Mouse (Mus musculus): Measurements from ENCODE around the gene Cenpv. TPM values are rescaled to one million over a fixed set of nuclear protein-coding genes. Genes with fewer than 3 reads are reported as not detected.

Gene Cenpv
- 18.4 and 19.0 TPM in 2 replicates for polyA plus RNA-seq (2012; rRNA removed)

GRCm38 (mm10) chr11:62539089-62539890, at the start of gene Cenpv:
TSS of gene Cenpv (minus strand) at chr11:62539261.

GRCm38 (mm10) chr11:62573959-62574702, 35.1 kb upstream of the Cenpv start, which contains the start of gene Trpv2:
TSS of gene Trpv2 (plus strand) at chr11:62574486.

DNA sequence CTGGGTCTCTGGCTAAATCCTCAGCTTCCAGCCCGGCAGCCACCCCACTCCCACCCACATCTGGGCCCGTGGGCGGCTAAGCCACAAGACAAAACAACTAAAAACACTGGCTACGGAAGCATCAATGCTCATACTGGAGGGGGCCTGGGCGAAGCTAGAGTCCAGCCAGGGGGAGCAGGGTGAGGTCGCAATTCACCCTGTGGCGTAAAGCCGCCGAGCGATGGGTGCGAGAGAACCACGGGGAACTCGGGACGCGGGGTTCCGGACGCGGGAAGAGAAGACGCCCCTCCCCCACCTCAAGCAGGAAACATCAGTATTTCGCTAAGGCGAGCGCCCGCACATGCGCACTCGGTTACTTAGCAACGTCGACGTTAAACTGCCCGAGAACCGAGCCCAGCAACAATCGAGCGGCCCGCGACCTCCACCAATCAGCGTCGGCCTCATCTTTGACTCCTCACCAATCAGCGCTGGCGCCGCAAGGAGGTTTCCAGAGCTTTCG, 11.7 kb upstream of the Cenpv start, which contains the start of gene Ubb:
Ubb (plus strand) TSS at position 445 of the 499 bp plus-strand sequence.

Other genes with a start within 250 kb of the Cenpv start
- 2.4 and 2.6 TPM in 2 replicates for gene Pigl, start 80.8 kb downstream of the Cenpv start, polyA plus RNA-seq (2012; rRNA removed)
- gene Ncor1, start 80.7 kb downstream of the Cenpv start, polyA plus RNA-seq (2012; rRNA removed), result 31.6 and 34.4 TPM in 2 replicates
- 1,063 and 1,080 TPM in 2 replicates for gene Ubb, start 11.9 kb upstream of the Cenpv start, polyA plus RNA-seq (2012; rRNA removed)
- gene Trpv2, start 35.2 kb upstream of the Cenpv start, polyA plus RNA-seq (2012; rRNA removed), result 4.1 and 4.3 TPM in 2 replicates
- 1.7 and 2.2 TPM in 2 replicates for gene Lrrc75a, start 109.3 kb upstream of the Cenpv start, polyA plus RNA-seq (2012; rRNA removed)
- gene Mmgt2, start 109.4 kb upstream of the Cenpv start, polyA plus RNA-seq (2012; rRNA removed), result 11.8 and 13.4 TPM in 2 replicates
- 0.27 and 0.30 TPM in 2 replicates for gene Zfp287, start 192.6 kb upstream of the Cenpv start, polyA plus RNA-seq (2012; rRNA removed)
- not detected in 2 replicates for gene Gm10428, start 213.8 kb upstream of the Cenpv start, polyA plus RNA-seq (2012; rRNA removed)

All from liver, embryonic 18 days (tissue).